Mouse (Mus musculus): ENCODE results near the gene Tmem151a. TPM values are rescaled to one million over a fixed set of nuclear protein-coding genes. Genes with fewer than 3 reads are reported as not detected.

Tmem151a gene
- total RNA-seq, 2 experiments from 2014 or later = 0.62 to 5.1 TPM

Other genes starting within 250 kb of the Tmem151a start
- gene Ccs, start 246.2 kb downstream of the Tmem151a start, total RNA-seq (2014; fragmentation: Nextera tagmentation) = 47.1 and 68.5 TPM in 2 replicates
- 18.8 and 22.9 TPM in 2 replicates for gene Ccs, start 246.2 kb downstream of the Tmem151a start, total RNA-seq (2017)
- not detected in 2 replicates for gene Ccdc87, start 246.2 kb downstream of the Tmem151a start, total RNA-seq (2014; fragmentation: Nextera tagmentation)
- not detected in 2 replicates for gene Ccdc87, start 246.2 kb downstream of the Tmem151a start, total RNA-seq (2017)
- gene Ctsf, start 230.4 kb downstream of the Tmem151a start, total RNA-seq (2014; fragmentation: Nextera tagmentation) = 2.6 and 10.0 TPM in 2 replicates
- 1.8 and 3.6 TPM in 2 replicates for gene Ctsf, start 230.4 kb downstream of the Tmem151a start, total RNA-seq (2017)
- 0.34 TPM in 1 of 2 replicates, not detected in the other for gene Actn3, start 207.6 kb downstream of the Tmem151a start, total RNA-seq (2014; fragmentation: Nextera tagmentation)
- gene Actn3, start 207.6 kb downstream of the Tmem151a start, total RNA-seq (2017) = 1.2 TPM in 1 of 2 replicates, not detected in the other
- gene Zdhhc24, start 206.9 kb downstream of the Tmem151a start, total RNA-seq (2014; fragmentation: Nextera tagmentation) = 5.9 and 15.5 TPM in 2 replicates
- gene Zdhhc24, start 206.9 kb downstream of the Tmem151a start, total RNA-seq (2017) = 3.2 and 9.0 TPM in 2 replicates
- gene Bbs1, start 178.9 kb downstream of the Tmem151a start, total RNA-seq (2014; fragmentation: Nextera tagmentation) = 3.1 TPM in 1 of 2 replicates, not detected in the other
- gene Bbs1, start 178.9 kb downstream of the Tmem151a start, total RNA-seq (2017) = 0.82 and 1.9 TPM in 2 replicates
- gene Dpp3, start 157.2 kb downstream of the Tmem151a start, total RNA-seq (2014; fragmentation: Nextera tagmentation) = 48.5 and 66.6 TPM in 2 replicates
- 38.7 and 41.0 TPM in 2 replicates for gene Dpp3, start 157.2 kb downstream of the Tmem151a start, total RNA-seq (2017)
- not detected in 2 replicates for gene Peli3, start 142.4 kb downstream of the Tmem151a start, total RNA-seq (2014; fragmentation: Nextera tagmentation)
- 0.10 and 3.3 TPM in 2 replicates for gene Peli3, start 142.4 kb downstream of the Tmem151a start, total RNA-seq (2017)
- 51.9 and 53.3 TPM in 2 replicates for gene Mrpl11, start 123.4 kb downstream of the Tmem151a start, total RNA-seq (2014; fragmentation: Nextera tagmentation)
- gene Mrpl11, start 123.4 kb downstream of the Tmem151a start, total RNA-seq (2017) = 58.8 and 81.4 TPM in 2 replicates
- gene Npas4, start 95.2 kb downstream of the Tmem151a start, total RNA-seq (2014; fragmentation: Nextera tagmentation) = not detected in 2 replicates
- gene Npas4, start 95.2 kb downstream of the Tmem151a start, total RNA-seq (2017) = not detected in 2 replicates
- gene Slc29a2, start 61.7 kb downstream of the Tmem151a start, total RNA-seq (2014; fragmentation: Nextera tagmentation) = 3.1 and 12.2 TPM in 2 replicates
- 2.5 and 4.2 TPM in 2 replicates for gene Slc29a2, start 61.7 kb downstream of the Tmem151a start, total RNA-seq (2017)
- 4.8 and 6.1 TPM in 2 replicates for gene B4gat1, start 46.7 kb downstream of the Tmem151a start, total RNA-seq (2014; fragmentation: Nextera tagmentation)
- gene B4gat1, start 46.7 kb downstream of the Tmem151a start, total RNA-seq (2017) = 2.6 and 11.6 TPM in 2 replicates
- 1.3 and 1.4 TPM in 2 replicates for gene AC124502.3, start 46.6 kb downstream of the Tmem151a start, total RNA-seq (2014; fragmentation: Nextera tagmentation)
- gene AC124502.3, start 46.6 kb downstream of the Tmem151a start, total RNA-seq (2017) = 5.4 TPM in 1 of 2 replicates, not detected in the other
- gene Brms1, start 44.2 kb downstream of the Tmem151a start, total RNA-seq (2014; fragmentation: Nextera tagmentation) = 32.0 and 35.7 TPM in 2 replicates
- 33.6 and 43.3 TPM in 2 replicates for gene Brms1, start 44.2 kb downstream of the Tmem151a start, total RNA-seq (2017)
- not detected in 2 replicates for gene Rin1, start 35.0 kb downstream of the Tmem151a start, total RNA-seq (2014; fragmentation: Nextera tagmentation)
- 0.21 and 1.0 TPM in 2 replicates for gene Rin1, start 35.0 kb downstream of the Tmem151a start, total RNA-seq (2017)
- gene Cd248, start 17.5 kb downstream of the Tmem151a start, total RNA-seq (2014; fragmentation: Nextera tagmentation) = not detected in 2 replicates
- gene Cd248, start 17.5 kb downstream of the Tmem151a start, total RNA-seq (2017) = not detected in 2 replicates
- 37.3 and 51.9 TPM in 2 replicates for gene Yif1a, start 3.0 kb upstream of the Tmem151a start, total RNA-seq (2014; fragmentation: Nextera tagmentation)
- gene Yif1a, start 3.0 kb upstream of the Tmem151a start, total RNA-seq (2017) = 14.6 and 17.2 TPM in 2 replicates
- not detected in 2 replicates for gene Cnih2, start 13.0 kb upstream of the Tmem151a start, total RNA-seq (2014; fragmentation: Nextera tagmentation)
- gene Cnih2, start 13.0 kb upstream of the Tmem151a start, total RNA-seq (2017) = not detected in 2 replicates
- 99.2 and 105 TPM in 2 replicates for gene Rab1b, start 21.5 kb upstream of the Tmem151a start, total RNA-seq (2014; fragmentation: Nextera tagmentation)
- 100 and 101 TPM in 2 replicates for gene Rab1b, start 21.5 kb upstream of the Tmem151a start, total RNA-seq (2017)
- 6.1 and 10.9 TPM in 2 replicates for gene Klc2, start 33.0 kb upstream of the Tmem151a start, total RNA-seq (2014; fragmentation: Nextera tagmentation)
- gene Klc2, start 33.0 kb upstream of the Tmem151a start, total RNA-seq (2017) = 3.0 and 3.9 TPM in 2 replicates
- gene Pacs1, start 187.6 kb upstream of the Tmem151a start, total RNA-seq (2014; fragmentation: Nextera tagmentation) = 13.5 and 22.1 TPM in 2 replicates
- gene Pacs1, start 187.6 kb upstream of the Tmem151a start, total RNA-seq (2017) = 6.5 and 8.0 TPM in 2 replicates
- 177 and 181 TPM in 2 replicates for gene Sf3b2, start 209.9 kb upstream of the Tmem151a start, total RNA-seq (2014; fragmentation: Nextera tagmentation)
- gene Sf3b2, start 209.9 kb upstream of the Tmem151a start, total RNA-seq (2017) = 224 and 247 TPM in 2 replicates
- gene Gal3st3, start 212.8 kb upstream of the Tmem151a start, total RNA-seq (2014; fragmentation: Nextera tagmentation) = not detected in 2 replicates
- gene Gal3st3, start 212.8 kb upstream of the Tmem151a start, total RNA-seq (2017) = not detected in 2 replicates